Mouse (Mus musculus): ENCODE results near the gene Psmd6.
A peak's percentile ranks its signal among the peaks of the same experiment; 100 is the strongest.

Psmd6 gene

DNA sequence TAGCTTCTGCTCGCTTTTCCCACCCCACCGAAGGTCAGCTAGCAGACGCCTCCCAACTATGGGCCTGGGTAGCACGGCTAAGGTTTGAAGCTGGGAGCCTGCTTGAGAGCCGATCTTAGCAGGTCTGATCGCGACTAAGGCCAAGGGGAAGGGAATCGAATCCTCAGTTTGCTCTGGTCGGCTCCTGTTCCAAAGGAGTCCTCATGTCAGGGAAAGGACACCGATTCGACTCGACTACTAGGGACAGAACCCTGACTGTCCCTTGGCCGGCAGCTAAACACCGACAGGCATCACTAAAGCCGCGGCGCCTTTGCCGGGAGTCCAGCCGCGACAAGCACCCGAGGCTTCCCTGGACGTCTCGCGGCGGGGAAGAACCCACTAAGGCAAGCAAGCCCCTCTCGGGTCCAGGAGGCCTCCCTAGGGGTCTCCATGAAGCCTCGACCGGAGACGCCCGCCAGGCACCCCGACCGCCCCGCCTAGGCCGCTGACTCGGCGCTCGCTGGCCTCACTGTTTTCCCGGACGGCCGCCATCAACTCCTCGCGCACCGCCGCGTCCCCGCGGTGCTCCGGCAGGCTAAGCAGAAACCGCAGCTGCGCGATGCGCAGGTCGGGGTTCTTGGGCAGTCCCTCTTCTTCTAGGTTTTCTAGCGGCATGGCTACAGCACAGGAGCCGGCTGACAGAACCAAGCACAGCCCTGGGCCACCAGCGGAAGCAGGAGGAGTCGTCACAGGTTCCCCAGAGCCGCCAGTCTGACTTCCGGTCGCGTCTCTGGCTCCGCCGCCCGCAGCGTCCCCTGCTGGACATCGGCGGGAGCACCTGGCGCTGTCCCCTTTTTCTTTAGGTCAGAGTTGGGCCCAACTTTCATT lies at the start of gene Psmd6:
Psmd6 (minus strand) TSS at position 755 of the 867 bp plus-strand sequence.
- peak; percentile 83 for DNase-seq (ENCODE audit: low spot score)

DNA sequence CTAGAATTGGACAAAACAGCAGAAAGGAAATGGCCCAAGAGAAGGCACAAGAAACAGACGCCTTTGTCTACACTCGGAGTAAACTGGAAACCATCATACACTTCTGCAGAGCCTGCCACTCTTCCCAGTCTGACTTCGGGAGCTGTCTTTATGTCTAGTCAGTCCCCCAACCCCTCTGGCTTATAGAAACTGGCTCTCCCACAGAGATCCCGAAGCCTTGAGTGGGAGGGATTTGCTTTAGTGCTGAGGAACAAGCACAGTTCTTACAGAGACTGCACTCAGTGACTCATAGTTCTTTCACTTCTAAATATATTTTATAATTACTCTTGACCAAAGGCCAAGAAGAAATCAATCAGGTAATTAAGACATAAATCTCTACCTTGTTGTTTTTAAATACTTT lies 10.1 kb downstream of the Psmd6 start:
- no peak for DNase-seq (ENCODE audit: low spot score)

DNA sequence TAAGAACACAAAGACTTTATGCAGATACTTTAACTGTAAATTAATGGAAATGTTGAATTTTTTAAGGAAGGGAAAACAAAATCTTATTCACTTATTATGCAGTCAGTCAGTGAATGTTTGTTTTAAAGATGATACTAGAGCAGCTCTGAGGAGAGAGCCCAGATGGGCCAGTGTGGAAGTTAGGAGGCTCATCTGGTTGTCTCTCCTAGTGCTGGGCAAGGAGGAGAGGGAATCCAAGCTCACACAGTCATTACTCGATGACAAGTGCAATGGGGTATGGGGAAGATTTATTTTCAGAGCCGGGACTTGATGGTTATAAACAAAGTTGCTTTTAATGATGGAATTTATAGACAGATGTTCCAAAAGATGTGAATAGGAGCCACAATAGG lies 15.9 kb downstream of the Psmd6 start:
- DNase-seq (ENCODE audit: low spot score), result no peak

DNA sequence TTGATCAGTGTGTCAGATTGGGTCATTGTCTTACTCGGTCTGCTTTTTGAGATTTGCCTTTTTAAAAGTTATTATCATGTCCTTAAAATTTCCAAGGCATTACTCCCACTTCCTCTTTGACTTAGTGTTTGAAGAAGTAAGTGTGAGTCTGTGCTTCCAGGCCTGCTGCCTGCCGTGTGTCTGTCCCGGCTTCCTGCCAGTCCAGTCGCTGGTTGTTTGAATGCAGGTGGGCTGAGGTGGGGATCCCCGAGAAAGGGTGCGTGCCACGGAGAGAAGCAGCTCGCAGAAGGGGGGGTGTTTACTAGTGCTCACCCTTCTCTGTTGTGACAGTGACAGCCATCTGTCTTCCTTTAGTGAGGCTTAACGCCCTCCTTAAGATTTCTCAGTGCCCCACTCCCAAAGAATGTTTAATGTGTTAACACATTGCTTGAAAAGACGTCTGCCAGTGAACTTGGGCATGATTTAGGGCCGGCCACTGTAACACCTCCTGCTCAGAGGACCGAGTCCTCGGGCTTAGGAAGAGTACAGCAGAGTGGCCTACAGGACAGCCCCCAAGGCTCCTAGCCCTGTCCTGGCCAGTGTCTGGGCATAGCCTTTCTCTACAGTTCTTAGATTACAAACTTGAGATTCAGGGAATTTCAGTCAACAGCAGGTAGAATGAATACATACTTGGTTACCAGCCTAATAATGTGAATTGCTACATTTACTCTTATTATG lies 16.4 kb downstream of the Psmd6 start:
- no peak for DNase-seq (ENCODE audit: low spot score)

DNA sequence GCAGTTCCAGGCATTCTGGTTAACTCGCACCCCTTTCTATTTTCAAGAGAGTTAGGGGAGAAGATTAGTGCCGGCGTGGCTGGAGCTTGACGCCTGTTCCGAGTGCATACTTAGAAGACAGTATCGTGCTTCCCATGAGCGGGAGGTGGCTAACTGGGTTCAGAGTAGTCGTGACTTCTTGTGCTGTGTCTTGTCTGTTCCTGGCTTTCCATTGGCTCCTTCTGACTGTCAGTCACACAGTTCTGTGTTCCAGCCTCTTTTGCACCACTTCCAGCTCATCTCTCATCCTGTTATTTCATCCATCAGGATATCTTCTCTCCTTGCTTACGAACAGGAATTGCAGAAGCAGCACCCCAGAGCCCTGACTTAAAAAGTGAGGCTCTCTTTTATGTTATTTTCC lies 19.5 kb downstream of the Psmd6 start:
- DNase-seq (ENCODE audit: low spot score), result no peak

DNA sequence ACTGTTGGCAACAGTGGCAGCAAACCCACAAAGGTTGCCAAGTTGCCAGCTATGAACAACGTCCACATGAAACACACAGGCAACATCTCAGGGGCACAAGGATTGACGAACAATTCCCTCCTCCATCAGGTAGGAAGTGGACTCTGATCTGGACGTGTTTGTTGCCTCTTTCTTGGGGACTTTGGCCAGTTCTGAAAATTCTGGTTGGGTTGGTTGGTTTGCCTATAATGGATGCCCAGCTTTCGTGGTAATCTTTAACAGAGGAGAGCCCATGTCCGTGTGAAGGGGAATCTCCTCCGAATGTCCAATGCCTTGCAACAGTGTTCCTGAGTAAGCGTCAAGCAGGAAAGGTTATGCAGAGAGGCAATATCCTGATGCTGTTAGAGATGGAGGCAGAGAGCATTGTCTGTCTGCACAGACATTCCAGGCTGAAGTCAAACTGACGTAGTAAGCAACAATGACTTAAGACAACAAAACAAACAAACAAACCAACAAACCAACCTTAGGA lies 20.0 kb downstream of the Psmd6 start:
- DNase-seq (ENCODE audit: low spot score), result no peak

DNA sequence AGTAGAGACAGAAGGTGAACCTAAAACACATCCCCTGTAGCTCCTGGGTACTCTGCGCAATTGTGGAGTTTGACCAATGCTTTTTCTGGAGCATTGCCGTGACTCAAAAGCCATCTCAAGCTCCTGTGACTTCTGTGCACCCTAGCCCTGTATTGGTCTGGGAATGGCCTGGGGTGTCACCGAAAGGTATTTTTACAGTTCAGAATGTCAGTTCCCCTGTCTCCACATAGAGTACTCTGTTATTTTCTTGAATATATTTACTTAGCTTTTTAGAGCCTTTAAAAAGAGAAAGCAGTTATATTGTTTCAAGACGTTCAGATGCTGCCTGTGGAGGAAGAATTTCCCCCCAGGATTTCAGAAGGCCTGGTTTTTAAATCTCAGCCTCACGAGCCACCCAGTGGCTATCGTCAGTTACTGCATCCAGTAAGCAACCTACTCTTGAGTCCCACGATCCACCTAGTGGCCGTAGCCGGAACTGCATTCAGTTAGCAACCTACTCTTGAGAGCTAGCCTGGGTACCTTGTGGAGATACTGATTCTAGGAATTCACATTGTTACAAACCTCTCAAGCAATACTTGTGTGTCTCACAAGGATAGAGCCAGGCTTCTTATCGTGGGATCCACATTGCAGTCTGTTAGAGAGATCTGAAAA lies 22.3 kb downstream of the Psmd6 start:
- peak; percentile 70 for DNase-seq (ENCODE audit: low spot score)

DNA sequence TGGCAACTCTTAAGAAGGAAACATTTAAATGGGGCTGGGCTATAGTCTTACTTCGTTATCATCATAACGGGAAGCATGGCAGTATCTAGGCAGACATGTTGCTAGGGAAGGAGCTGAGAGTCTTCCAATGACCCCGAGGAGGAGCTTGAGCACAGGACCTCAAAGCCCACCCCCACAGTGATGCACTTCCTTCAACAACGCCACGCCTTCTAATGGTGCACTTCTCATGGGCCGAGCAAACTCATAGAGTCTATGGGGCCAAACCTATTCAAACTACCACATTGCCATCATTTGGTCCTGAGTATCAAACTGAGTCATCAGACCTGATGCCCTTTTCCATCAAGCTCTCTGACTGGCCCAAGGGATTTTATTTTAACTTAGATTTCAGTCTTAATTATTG lies 30.2 kb downstream of the Psmd6 start:
- DNase-seq (ENCODE audit: low spot score), result no peak

DNA sequence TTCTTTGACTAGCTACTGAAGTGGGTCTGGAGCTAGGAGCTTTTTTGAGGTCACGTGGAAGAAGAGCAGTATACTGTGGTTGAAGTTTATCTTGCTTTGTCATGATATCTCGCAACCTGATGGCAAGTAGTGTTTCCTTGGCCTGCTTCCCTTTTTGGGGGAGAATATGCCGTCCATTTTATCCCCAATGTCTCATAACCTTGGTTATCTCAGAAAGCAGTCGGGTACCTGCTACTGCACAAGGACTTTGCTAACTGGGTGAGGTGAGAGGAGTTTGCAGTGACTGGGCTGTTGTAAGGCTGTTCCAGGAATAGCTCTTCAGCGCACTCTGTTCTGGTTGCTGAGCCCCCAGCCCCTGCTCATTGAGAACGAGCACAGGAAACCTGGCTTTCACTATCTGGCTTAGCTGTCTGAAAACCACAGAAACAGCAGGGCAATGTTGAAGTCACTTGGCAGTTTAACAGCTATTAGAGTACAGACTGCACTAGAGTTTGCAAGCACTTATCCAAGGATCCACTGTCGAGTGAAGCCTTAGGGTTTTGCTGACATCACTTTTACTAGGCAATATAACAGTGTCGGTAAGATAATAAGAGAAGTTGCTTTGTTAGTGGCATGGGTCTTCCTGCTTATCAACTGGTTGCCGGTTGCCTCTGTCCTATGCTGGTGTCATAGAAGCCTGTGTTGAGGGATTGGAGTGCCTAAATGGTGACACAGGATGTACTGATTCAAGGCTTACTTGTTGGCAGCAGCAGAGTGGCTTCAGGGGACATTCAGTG lies 32.6 kb downstream of the Psmd6 start:
- no peak for DNase-seq (ENCODE audit: low spot score)

DNA sequence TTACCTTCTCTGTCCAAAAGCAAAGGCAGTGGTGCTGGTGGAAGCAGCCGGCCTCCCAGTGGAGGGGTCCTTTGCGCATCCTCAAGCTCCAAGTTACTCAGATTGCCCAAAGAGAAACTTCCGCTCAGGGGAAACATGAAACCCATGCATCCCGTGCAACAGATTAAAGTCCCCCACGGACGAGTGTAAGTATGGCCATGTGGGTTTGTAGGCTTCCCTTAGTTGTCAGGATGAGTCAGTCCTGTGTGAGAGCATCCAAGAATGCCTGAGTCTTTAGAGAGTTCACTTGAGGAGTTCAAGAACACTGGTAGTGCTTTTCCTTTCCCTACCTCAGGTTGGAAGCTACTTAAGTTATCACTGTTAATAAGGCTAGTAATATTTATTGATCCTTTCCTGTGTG lies 33.4 kb downstream of the Psmd6 start:
- no peak for DNase-seq (ENCODE audit: low spot score)

DNA sequence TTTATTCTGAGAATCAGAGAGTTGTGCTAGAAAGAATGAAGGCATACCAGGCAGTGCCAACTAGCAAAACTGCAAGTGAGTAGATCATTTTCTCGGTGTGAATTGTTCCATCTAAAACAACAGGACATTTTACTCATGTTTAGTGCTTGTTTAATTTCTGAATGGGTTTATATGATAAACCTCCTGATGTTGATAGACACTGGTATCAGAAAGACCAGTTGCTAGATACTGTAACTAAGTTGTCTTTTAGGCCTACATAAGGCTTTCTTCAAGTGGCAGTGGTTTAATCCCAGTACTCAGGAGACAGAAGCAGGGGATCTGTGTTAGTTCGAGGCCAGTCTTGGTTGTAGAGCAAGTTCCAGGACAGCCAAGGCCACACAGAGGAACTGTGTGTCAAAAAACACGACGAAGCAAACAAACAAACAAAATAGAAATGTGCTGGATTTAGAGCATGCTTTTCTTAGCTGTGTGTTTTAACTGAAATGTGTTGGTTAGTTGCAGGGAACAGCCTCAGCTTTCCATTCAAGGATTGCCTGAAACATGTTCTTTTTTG lies 34.0 kb downstream of the Psmd6 start:
- no peak for DNase-seq (ENCODE audit: low spot score)

DNA sequence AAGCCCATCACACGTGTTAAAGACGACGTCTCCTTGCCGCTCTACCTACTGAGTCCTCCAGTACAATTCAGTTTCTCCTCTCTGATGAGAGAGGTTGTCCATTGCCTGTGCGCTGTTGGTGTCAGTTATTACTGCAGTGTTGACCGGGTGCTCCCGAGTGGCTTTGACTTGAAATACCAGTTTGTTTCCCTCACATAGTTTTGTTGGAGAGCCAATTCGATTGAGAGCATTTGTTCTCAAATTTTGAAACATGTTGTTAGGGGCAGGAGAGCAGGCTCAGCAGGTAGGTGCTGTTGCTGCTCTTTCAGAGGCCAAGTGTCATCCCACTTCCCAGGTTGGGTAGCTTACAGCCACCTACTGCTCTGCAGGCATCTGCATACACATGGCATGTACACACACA lies 37.0 kb downstream of the Psmd6 start:
- no peak for DNase-seq (ENCODE audit: low spot score)

DNA sequence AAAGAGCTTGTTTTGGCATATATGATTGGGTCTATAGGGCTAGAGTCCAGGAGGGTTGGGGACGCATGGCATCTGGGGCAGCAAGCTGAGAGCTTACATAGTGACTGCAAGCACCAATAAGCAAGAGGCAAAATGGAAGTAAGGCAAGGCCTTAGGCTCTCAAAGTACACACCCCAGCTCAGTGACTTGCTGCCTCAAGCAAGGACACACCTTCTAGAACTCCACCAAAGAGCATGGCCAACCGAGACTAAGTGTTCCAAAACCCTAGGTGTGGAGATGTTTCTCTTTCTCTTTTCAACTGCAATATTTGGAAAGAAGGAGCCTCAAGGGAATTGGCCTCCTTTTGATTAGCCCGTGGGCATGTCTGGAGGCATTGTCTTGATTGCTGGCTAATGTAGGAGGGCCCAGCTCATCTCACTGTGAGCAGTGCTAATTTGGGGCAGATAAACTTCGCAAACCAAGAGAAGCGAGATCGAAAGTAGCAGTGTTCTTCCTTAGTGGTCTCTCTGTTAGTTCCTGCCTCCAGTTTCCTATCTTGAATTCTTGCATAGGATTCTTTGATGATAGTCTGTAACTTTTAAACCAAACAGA lies 40.1 kb downstream of the Psmd6 start:
- no peak for DNase-seq (ENCODE audit: low spot score)

DNA sequence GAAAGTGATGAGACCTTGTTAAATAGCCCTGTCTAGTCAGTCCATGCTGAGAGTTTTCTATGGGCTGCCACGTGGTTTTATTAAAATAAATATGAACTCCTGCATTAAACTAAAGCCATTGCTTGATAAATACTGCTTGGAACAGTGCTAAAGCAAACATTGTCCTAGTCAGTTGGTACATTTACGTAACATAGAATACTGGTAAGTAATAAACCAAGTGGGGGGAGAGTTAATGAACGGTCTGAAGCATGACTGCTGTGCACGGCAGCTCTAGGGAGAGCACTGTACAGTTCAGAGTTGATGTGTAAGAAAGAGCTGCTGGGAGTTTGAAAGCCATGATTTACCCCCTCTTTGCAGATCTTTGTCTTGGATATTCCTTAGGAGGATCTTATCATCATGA lies 49.3 kb downstream of the Psmd6 start:
- no peak for DNase-seq (ENCODE audit: low spot score)

DNA sequence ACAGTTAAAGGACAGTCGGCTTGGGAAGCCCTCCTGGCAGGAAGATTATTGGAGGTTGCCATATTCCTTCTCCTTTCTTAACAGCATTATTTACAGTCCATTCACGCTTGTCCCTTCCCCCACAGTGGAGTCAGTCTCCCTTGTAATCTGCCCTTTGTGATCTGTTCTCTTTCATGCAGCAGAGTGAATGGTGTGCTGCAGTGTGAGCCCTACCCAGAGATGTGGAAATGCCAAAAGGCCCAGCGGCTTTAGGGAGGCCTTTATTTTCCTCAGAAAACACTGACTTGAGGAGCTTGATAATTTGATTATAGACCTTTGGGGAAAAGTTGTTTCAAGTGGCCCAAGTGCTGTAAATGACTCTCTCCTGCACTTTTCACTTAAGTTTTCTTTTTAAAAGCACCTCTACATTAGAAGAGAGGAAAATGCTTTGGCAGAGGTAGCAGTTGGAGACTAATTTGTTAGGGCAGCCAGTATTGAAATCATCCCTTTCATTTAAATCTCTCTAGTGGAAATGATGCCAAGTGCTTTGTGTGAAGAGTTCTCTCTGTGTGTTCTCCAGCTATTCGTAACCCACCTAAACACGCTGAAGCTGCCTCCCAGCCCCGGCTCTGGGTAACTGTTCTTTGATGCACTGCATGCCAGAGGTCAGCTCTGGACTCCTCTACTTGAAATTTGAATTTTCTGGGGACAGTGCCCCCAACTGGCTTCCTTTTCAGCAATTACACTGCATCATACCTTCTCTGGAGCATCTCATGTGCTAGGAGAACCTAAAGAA lies 50.1 kb downstream of the Psmd6 start:
- no peak for DNase-seq (ENCODE audit: low spot score)

DNA sequence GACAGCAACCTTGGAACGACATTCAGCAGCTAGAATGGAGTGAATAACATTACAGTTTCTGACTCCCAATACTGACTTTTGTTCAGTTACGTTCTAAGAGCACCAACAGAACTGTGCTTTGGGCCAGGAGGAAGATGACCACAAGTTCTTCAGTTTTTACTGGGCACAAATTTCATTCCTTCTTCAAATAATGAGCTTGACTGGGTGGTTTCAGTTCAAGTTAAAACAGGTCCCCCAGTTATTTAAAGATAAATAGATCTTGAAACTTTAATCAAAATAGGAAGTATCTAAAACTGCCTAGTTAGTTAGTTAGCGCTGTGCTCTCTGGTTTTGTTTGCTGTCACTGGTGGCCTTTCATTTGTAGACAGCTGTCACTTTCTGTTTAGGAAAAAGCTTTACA lies 52.2 kb downstream of the Psmd6 start:
- DNase-seq (ENCODE audit: low spot score), result no peak

DNA sequence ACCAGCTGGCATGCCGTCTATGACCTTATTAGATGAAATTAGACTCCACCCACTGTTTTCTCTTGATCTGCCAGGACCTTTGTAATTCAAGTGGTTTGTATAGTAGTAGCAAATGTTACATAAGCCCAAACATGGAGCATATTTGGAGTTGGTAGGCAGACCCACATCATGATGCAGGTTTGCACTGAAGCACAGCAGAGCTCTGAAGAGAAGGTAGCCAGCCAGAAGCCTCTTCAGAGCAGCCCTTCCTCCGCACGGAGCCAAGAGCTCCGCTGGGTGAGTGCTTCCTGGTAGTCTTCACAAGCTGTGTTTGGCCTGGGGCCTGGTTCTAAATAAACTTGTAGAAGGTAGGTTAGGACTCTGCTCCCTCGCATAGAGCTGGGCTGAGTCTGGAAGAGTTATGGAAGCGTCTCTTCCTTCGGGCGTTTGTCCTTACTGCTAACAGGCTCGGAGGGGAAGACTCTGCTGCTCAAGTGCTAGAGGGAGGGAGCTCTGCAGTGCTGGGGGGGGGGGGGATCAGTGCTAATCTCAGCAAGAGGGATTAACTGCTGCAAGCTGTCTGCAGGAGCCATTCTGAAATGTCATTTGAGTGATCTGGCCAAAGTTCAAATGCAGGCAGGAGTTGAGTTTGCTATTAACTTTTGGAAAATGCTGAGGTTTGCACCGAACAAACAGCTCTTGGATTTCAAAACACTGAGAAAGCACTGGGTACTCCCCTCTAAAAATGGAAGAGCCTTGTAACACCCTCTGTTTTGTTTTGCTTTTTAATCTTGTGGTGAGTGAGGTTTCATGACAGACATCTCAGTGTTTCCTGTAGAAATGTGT lies 52.9 kb downstream of the Psmd6 start:
- DNase-seq (ENCODE audit: low spot score), result no peak

DNA sequence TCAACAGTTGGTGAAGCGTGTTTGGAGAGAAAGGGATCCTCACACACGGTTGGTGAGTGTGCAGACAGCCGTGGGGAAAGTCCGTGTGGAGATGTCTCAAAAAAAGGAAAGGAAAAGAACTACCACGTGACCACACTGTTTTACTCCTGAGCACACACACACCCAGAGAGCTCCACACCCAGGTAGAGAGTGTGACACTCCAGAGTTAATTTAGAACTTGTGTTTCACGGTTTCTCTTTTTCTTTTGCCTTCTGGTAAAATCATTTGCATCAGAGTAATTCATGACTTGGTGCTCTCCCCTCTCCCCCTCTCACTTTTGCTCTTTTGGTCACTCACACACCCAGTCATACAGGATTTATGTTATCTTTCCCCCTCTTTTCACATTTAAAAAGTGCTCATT lies 54.5 kb downstream of the Psmd6 start:
- DNase-seq (ENCODE audit: low spot score), result no peak

DNA sequence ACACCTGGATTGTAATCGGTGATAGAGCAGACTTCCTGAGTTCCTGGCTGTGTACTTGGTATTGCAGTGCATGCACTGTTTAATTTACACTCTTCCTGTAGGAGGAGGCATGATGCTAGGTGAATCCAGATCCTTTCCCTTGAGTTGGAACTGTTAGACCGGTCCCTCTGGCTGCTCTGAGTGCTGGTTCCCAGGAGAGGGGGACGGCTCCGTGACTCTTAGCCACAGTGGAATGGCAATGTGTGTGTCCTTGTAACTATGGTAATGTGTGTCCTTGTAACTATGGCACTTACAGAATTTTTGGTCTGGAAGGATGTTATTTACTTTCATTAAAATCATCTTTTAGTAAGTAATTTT lies 55.7 kb downstream of the Psmd6 start:
- DNase-seq (ENCODE audit: low spot score), result no peak
